Mouse (Mus musculus) layer of hippocampus, adult 18-20 months (tissue): ENCODE results near the gene 4933428G20Rik. TPM values are rescaled to one million over a fixed set of nuclear protein-coding genes. Genes with fewer than 3 reads are reported as not detected.

Source experiments
- DNase-seq, 2 experiments: peaks; one replicate each; pipeline ENCODE4 v3.0.0; 2022; ENCODE audit warnings: low spot score in 2 of 2
- total RNA-seq, 2 experiments: library from RNA; stranded (reverse); gene quantifications; 2 replicates each; pipeline ENCODE4 v1.2.3; 2021

4933428G20Rik gene
- total RNA-seq, 2 experiments from 2014 or later = not detected

GRCm38 (mm10) chr11:97533653-97534052 lies 33.5 kb upstream of the 4933428G20Rik start:
- no peak for DNase-seq

- no peak for DNase-seq
Measured at GRCm38 (mm10) chr11:97532950-97533582, 32.9 kb upstream of the 4933428G20Rik start.

- DNase-seq = no peak
Measured at GRCm38 (mm10) chr11:97532354-97532753, 32.2 kb upstream of the 4933428G20Rik start.

- DNase-seq = peak; percentile 90 to 91
Measured at GRCm38 (mm10) chr11:97531381-97532260, 31.5 kb upstream of the 4933428G20Rik start.

- DNase-seq = no peak
Measured at GRCm38 (mm10) chr11:97530961-97531360, 30.8 kb upstream of the 4933428G20Rik start.

GRCm38 (mm10) chr11:97530069-97530468 lies 29.9 kb upstream of the 4933428G20Rik start:
- DNase-seq = no peak

GRCm38 (mm10) chr11:97528282-97528808 lies 28.2 kb upstream of the 4933428G20Rik start:
- DNase-seq = peak in 1 of 2 experiments; percentile 52

- DNase-seq = no peak
Measured at GRCm38 (mm10) chr11:97525313-97525712, 25.2 kb upstream of the 4933428G20Rik start.

GRCm38 (mm10) chr11:97524306-97524705 lies 24.2 kb upstream of the 4933428G20Rik start:
- DNase-seq = no peak

GRCm38 (mm10) chr11:97523827-97524261 lies 23.7 kb upstream of the 4933428G20Rik start:
- DNase-seq = no peak

GRCm38 (mm10) chr11:97523107-97523506 lies 23.0 kb upstream of the 4933428G20Rik start:
- DNase-seq = no peak

- DNase-seq = no peak
Measured at GRCm38 (mm10) chr11:97521741-97522474, 21.8 kb upstream of the 4933428G20Rik start.

GRCm38 (mm10) chr11:97520541-97520940 lies 20.4 kb upstream of the 4933428G20Rik start:
- no peak for DNase-seq

GRCm38 (mm10) chr11:97513066-97513465 lies 12.9 kb upstream of the 4933428G20Rik start:
- DNase-seq = no peak

- DNase-seq = no peak
Measured at GRCm38 (mm10) chr11:97512511-97512910, 12.4 kb upstream of the 4933428G20Rik start.

GRCm38 (mm10) chr11:97511661-97512369 lies 11.7 kb upstream of the 4933428G20Rik start:
- no peak for DNase-seq

- peak in 1 of 2 experiments; percentile 78 for DNase-seq
Measured at GRCm38 (mm10) chr11:97510966-97511660, 11.0 kb upstream of the 4933428G20Rik start.

- DNase-seq = no peak
Measured at GRCm38 (mm10) chr11:97509715-97510485, 9.8 kb upstream of the 4933428G20Rik start.

- no peak for DNase-seq
Measured at GRCm38 (mm10) chr11:97509058-97509457, 8.9 kb upstream of the 4933428G20Rik start.
